Mouse (Mus musculus) cerebellum, postnatal 36 days (tissue): Measurements from ENCODE around the gene Tns1.

Experiments
- DNase-seq, 2 experiments: peaks; one replicate each; pipeline ENCODE4 v3.0.0; 2021 to 2022; ENCODE audit warnings: mixed read lengths in 2 of 2

Tns1 gene

DNA sequence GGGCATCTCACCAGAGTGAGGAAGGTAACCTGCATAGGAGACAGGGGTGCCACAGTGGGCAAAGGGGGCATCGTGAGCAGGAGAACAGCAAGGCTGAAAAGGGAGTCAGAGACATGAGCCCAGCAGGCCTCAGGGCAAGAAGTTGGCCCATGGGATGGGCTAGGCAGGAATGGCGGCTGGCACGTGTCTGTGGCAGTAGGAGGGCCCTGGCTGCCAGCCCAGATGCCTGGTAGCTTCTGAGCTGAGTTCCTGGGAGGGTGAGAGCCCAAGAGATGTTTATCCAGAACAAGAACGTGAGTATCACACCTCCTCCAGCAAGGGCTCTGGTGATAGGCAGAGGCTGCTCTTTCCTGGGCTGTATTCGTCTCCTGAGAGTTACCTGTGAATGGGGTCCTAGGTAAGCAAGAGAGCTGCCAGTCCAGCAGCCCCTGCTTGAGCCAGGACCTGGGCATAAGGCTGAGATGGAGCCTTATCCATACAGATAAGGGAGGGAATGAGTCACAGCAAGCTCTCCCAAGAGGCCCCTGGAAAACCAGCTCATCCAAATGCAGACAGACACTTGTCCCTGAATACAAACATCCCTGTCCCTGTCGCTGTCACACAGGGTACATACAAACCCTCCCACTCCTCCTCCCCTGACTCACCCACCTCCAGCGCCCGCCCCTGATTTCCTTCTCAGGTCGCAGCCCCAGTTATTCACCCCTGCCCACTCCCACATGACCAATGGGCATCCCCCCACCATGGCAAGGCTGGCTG lies 2.2 kb downstream of the Tns1 start:
- DNase-seq, result peak in 1 of 2 experiments; percentile 14

DNA sequence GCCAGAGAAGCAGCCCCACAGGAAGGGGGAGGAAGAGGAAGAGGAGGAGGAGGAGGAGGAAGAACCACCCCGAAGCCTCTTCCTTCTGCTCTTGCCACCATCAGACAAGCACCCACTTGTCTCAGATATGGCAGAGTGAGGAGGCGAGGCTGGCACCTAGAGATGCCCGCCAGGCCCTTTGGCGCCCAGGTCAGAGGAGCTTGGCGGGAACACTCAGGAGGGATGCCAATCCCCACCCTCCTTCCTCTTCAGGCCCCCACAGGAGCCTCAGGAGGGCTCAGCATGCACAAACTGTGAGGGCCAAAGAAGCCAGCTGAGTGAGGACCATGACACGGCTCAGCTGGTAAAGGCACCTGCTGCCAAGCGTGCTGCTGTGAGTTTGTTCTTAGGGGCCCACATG lies 3.1 kb downstream of the Tns1 start:
- DNase-seq, result no peak

DNA sequence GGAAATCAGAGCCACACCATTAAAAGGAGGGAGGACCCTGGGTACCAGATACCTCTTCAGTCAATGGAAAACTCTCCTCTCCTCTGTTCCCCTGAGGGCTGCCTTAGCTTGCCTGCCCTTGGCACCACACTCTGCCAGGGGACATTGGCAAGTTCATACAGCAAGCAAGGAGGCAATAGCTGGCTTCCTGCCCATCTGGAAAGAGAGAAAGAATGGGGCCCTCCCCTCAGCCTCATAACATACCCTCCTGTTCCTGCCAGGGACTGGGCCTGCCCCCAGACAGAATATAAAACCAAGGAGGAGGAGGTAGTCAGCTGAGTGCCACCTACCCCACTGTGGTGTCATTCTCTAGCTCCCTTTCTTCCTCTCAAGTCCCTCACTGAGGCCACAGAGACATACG lies 5.1 kb downstream of the Tns1 start:
- DNase-seq, result no peak

DNA sequence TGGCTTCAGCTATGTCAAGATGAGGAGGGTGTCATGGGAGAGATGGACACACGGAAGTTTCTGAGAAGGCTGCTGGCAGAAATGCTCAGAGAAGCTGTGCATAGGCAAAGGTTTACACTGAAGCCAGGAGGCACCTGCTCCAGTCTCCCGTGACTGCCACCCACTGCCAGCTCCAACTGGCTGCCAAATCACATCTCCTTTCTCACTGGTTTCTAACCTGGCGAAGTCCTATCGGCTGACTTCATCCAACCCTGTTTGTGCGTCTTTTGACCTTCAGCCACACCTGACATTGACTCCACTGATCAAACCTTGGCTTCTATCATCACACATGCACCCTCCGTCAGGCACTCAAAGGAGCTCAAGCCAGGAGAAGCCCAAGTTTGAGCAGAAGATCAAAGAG lies 6.4 kb downstream of the Tns1 start:
- DNase-seq, result no peak

DNA sequence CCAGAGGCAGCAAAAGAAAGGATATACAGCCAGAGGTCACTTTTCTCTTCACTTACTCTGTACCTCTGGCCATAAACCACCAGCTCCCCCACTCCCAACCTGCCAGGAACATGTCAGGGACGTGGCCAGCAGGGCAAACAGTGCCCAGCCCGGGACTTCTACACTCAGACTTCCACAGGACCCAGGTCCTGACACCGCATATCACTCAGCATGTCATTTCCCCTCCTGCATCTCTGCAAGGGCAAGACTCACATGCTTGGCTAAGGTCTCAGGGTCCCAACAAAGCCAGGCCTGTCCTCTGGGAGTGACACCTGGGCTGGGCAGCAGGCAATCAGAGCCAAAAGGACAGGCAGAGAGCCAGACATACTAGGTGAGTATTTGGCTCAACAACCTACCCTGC lies 11.2 kb downstream of the Tns1 start:
- no peak for DNase-seq

DNA sequence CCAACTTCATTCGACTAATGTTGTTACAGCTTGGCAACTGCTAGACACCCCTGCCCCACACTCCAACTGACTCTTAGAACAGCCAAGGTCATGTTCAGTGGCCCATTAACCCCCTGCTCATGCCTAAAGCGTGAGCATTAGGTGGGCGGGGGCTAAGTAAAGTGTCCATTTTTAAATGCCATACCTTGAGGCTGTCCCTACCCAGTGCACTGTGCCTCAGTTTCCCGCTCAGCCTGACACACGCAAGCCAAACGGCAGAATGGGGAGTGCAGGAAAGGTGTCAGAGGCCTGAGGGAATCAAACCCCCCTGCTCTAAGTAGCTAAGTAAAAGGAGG lies 12.6 kb downstream of the Tns1 start:
- no peak for DNase-seq

DNA sequence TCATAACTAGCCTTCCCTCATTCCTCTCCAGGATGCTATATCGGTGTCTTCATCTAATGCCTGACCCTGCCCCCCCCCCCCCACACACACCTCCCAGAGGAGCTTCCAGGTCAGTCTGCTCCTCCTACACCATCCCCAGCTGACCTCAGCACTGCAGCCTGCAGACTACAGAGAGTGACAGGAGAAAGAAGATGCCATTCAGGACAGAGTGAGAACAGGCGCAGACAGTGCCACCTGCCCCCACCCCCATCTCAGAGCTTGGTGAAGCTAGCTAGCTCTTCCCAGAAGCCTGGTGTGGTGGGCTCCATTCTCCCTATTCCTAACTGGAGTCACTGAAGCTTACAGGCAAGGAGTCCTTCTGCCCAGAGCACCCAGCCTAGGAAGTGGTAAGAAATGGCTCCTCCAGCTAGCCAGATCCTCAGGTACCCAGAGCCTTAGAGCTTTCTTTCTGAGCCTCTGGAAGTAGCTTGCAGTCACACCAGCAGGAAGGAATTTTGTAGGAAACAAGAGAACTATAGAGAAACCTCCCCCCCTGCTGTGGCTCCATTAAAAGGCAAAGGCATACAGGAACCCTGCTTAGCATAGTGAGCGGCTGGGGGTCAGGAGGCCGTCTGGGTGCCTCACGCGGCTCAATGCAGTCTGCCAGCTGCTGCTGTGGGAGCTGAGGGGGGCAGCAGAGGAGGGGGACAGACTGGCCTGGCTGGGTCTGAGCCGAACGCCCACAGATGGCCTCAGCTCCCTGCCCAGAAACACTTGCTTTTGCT lies 13.1 kb downstream of the Tns1 start:
- no peak for DNase-seq

DNA sequence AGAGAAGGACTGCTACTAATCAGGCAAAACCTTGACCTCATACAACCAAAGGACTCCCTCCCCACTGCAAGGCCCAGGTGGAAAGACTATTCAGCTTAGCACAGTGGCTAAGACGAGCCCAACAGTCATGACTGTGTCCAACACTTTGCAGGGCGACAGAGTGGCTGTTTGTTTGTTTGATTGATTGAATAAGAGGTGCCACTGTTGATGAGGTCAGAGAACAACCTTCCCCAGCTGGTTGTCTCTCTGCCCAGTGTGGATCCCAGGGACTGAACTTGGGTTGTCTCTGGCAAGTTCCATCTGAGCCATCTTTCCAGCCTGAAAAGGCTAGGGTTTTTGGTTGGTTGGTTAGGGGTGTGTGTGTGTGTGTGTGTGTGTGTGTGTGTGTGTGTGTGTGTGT lies 14.6 kb downstream of the Tns1 start:
- DNase-seq, result no peak

DNA sequence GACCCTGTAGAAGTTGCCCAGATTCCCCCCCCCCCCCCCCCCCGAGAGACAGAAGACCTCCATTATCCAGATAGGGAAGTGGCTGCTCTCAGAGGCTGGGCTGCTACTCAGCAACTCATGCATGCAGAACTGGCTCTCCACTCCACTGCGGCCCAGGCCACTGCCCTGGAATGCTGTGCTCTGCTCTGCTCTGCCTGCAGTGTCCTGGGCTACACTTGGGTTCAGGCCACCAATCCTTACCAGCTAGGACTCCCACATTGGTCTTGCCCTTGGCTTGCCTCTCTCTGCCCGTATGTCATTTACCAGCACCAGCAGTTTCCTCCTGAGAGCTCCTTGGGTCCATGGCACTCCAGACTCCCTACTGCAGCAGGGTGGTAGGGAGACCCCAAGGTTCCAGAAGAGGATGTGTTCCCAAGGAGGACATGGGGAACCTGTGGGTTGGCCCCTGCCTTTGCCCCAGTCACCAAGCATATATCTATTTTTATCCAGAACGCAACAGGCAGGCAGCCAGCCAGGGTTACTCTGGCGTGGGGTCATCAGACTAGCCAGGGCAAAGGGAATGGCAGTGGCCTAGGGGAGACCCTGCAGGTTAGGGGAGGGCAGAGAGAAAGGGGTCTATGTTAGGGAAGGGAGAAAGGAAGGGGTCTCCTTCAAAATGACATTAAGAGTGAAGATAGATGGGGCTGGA lies 16.2 kb downstream of the Tns1 start:
- no peak for DNase-seq

DNA sequence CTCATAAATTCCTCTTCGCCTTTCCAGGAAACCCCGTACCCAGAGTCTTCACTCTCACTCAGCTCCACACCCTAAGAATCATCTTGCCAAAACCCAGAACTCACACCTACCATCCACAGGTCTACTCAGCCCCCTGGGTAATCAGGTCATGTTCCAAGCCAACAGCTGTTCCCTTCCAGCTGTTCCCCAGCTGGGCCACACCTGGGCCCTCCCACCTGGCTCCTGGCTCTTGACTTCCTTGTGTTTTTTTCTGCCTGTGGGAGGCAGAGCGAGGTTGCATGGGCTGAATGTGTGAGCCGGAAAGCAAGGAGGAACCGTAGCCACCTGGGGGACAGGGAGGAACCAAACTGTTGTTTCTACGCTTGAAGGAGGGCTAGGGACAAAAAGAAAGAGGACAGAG lies 18.0 kb downstream of the Tns1 start:
- no peak for DNase-seq

DNA sequence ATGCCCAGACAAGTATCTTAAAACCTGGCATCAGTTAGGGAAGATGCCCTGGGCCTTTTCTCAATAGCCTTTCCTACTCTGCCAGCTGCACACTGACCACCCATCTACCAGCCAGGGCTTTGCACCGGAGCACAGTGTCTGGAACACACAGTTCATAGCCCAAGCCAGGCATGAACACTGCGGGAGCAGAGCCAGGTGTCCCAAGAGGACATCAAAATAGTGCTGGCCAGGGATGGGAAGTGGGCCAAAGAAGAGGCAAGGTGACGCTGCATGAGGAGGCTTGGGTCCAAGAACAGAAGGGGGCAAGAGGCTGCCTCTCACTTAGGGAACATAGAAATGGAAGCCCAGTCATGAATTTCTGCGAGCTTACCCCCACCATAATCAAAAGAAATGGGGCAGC lies 18.6 kb downstream of the Tns1 start:
- peak; percentile 32 for DNase-seq

DNA sequence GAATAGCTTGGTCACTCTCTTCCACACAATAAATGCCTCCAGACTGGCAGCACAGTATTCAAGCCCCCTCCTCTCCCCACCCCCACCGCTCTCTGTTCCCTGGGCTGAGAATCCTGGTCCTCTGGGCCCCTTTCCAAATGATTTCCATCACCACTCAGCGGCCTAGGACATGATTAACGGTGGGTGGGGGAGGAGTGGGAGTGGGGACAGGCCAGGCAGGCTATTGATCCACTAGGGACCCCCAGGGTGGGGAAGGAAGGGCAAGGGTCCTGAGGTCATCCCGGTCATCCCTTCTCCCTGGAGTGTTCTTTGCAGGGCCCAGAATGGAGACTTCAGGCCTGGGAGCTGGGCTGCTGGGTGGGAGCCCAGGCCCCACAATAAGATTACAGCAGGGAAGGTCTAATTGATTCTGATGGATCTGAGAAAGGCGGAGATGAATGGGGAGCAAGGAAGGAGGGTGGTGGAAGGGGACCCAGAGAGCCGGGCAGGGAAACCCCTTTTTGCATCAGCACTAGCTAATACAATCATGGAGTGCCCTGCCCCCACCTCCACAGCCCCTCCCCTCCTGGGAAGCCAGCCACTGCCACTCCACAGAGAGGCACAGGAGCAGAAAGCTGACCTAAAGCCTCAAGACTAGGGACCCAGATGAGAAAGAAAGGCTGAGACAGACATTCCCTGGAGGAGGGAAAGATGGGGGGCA lies 20.4 kb downstream of the Tns1 start:
- no peak for DNase-seq

DNA sequence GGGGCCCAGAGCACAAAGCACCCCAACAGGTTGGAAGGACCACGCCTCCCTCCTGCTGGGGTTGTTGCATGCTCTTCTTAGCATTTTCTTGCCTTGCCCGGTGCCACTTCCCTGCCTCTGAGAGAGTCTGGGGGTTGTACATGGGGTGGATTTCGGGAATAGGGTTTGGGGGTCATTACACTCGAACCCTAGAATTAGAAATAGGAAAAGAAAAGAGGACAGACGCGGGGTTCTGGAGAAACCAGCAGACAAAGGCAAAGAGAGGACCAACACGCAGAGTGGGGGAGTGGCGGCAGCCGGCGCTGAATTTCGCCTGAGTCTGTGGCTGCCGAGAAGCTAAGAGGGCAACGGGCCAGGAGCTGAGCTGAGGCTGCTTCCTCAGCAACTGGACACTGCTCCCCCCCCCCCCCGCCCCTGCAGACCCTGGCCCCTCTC lies 25.2 kb downstream of the Tns1 start:
- peak in 1 of 2 experiments; percentile 23 for DNase-seq

DNA sequence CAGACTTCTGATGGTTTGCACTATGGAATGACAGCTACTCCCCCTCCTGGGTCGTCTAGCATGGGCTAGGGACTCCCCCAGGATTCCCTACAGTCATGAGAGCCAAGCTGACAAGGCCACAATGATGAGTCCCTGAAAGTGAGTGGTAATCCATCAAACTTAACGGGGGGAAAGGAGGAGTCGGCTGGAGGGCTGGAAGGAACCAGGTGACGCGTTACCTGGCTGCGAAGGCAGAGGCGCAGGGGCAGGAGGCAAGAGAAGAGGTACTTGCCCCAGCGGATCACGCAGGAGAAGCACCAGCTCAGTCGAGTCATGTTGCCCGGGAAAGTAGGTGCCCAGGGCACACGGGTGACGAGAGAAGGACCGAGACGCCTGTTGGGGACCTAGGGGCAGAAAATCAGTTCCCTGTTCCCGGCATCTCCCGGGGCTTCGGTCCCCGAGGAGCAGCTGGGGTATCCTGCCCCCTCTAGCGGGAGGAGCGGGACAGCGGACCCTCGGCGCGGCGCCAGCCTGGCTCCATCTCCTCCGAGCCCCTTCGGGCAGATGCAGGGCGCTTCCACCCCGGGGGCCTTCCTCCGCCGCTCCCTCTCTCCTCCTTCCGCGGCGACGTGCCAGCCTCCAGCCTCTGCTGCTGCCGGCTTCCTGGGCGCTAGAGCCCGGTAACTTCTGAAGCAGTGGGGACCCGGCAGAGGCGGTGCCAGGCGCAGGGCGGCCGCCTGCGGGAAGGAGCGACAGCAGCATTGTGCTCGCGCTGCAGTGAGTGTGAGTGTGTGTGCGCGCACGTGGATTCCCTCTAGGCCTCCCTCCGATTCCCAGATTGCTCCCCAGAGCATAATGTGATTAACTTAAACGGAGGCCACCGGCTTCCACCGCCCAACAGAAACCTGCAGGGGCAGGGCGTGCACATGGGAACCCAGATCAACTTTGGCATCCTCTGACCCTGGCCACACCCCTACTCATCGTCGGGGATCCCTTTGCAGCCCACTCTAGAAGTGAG lies 25.9 kb downstream of the Tns1 start:
- no peak for DNase-seq

DNA sequence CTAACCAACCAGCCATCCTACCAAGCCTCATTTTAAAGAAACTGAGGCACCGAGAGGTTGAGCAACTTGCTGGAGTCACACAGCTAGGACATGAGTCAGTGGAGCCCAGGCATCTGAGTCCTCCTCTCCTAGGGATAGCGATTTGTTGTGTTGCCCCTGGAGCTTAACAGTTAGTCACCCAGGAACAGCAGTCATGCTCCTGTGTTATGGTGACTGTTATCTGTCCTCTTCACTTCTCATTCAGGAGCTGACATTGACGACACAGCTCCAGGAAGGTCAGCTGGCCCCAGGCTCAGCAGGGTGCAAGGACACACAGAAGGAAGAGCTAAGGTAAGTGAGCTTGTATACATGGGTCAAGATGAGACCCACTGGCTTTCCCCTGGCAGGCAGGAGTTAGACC lies 28.5 kb downstream of the Tns1 start:
- no peak for DNase-seq

DNA sequence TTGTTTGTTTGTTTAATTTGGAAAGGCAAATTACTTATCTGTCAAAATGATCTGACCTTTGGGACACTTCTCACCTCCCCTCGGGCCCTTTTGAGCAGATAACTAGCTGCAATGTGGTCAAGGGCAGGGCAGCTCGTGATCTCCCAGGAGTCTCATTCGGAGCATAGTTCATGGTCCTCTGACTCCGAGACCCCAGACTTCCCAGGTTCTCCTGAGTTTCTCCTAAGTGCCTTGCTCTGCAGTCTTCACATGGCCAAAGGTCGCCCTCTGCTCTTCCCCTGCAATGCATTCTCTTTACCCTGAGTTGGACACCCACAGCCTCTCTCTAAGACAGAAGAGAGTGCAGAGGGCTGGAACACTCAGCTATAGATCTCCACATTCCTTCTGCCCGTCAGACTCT lies 29.0 kb downstream of the Tns1 start:
- no peak for DNase-seq

DNA sequence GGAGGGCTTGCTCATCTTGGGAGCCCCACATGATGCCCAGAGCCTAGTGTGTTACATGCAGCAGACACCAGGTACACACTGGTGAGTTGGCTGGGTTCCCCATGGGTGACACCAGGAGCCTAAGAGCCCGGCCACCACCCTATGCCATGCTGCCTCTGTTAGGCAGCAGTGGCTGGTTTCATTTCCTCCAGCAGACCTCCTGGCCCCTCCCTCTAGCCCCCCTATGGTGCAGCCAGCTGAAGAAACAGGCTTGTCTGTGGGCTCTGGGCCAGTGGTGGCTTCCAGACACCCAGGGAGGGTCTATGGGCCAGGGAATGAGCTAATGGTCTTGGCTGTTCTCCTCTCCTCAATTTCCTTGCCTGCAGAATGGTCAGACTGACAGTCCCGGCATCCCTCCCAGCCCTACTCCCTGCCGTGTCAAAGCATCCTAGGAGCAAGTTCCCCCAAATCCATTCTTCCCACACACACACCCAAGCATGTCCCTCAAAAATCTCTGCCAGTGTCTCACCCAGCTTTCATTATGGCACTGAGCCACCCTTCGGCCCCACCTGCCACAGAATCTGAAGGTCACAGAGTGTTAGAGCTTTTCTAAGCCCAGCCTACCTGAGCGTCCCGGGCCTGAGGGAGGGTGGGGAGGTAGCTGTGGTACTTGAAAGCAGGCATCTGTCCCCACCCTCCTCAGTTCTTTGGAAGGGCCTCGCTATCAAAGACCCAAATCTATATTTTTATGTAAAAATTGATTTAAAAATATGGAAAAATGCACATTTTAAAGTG lies 29.6 kb downstream of the Tns1 start:
- DNase-seq, result peak; percentile 17 to 32

DNA sequence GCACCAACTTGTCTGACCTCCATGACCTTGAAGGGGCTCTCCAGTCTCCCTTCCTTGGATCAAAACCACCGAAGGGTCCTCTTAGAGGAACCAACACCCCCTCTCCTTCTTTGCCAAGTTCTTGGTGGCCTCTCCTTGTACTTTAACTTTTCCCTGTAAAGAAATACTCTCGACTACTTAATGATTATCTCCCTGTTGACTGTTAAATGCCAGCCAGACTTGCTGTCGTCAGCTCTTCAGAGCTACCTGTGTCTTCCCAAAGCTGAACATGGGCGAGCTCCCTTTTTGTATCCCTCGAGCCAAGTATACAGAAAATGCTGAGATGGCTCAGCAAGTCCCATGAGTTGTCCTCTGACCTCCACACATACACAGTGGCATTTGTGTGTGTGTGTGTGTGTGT lies 30.8 kb downstream of the Tns1 start:
- no peak for DNase-seq

DNA sequence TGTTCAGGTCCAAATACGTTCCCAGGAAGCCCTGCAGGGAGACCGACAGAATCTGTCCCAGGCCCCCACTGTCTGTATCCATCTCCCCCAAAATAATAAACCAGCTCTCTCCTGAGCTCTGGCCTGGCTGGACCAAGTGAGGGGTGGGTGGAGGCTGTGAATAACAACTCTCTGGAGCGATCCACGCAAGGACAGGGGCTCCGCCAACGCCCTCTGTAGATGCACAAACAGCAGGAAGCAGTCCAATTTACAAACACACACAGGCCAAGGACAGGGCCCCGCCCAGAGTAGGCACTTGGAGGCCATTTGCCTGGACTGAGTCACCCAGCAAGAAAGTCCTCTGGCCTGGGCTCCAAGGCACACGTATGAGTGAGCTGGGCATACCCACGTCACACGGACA lies 32.0 kb downstream of the Tns1 start:
- DNase-seq, result no peak

DNA sequence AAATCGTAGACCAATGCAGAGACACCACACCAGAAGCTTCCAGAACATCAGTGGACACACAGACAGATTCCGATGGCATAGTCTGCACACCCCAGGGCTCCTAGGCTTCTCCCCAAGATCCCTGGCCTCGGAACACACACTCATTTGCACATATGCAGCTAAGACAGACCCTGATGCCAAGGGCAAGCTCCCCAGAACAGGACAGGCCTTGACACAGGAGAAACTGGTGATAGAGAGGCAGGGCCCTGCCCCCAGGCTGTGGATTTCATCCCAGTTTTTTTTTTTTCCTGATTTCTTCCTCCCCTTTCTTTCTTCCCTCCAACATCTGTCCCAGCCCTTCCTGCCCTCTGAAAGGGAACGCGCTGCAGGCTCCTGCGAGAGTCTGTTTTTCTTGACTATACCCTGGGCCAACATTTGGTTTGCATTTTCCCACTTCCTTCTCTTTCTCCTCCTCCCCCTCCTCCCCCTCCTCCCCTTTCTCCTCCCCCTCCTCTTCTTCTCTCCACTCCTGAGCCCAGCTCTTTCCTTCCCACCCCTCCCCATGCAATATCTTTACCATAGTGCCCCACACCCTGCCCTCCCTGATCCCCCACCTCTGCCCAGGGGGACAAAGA lies 32.5 kb downstream of the Tns1 start:
- no peak for DNase-seq

DNA sequence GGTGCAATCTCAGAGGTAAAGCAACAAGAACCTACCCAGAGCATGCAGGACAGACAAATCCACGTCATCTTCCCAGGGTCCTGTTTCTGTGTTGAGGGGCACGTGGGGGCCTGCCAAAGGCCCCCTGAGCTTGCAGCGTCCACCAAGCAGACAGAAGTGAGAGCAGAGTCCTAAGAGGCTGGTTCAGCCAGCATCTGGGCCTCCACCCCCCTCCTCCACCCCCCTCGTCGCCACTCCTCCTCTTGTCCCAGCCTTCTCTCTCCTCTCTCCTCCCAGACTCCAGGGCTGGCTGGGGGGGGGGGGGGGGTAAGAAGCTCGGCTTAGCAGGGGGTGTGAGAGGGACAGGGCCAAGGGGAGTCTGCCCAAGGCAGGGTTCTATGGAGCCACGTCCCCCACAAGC lies 33.1 kb downstream of the Tns1 start:
- DNase-seq, result no peak
